Mouse (Mus musculus): Measurements from ENCODE around the gene P2rx1. TPM values are rescaled to one million over a fixed set of nuclear protein-coding genes. Genes with fewer than 3 reads are reported as not detected.

Gene P2rx1
- total and polyA plus RNA-seq, 3 experiments = 0.21 to 0.86 (median 0.76) TPM

GRCm38 (mm10) chr11:73048030-73048876 is 49.4 kb downstream of the P2rx1 start:
- Histone ChIP-seq H3K79me2 (replicated peaks; ENCODE audit: control insufficient read depth, insufficient read depth, low read length) (no peaks in the 10 kb centered on the region; the same call in 1 of the 2 replicates), H3K27me3 (ENCODE audit: control insufficient read depth, insufficient read depth, low read length) (no peaks in the 10 kb centered on the region), H3K4me3 (peak overlapping the region; percentile 73), H3K27ac (peak overlapping the region; percentile 97), H3K36me3 (ENCODE audit: control insufficient read depth, insufficient read depth, low read length) (peaks cover 9% of the 10 kb centered on the region), H3K9ac (ENCODE audit: low read depth, low read length) (peak overlapping the region; percentile 95), H3K4me1 (ENCODE audit: control insufficient read depth, insufficient read depth, low read length) (peaks cover 6% of the 10 kb centered on the region; the same call in 1 of the 2 replicates)
- intact Hi-C loops (cut with DNase I) = loop anchor here (1.0 to 5.0 kb wide), 2 partner anchors 42 to 121 kb away; no protein-coding TSS in a partner anchor
- no peak for DNase-seq
- no peak for TF ChIP-seq CTCF (IDR thresholded peaks at IDR 0.05)
- TF ChIP-seq POLR2A (IDR thresholded peaks at IDR 0.05; ENCODE audit: insufficient read depth, low read depth, low read length) = no peak
- no peak for TF ChIP-seq EP300 (IDR thresholded peaks at IDR 0.05; ENCODE audit: insufficient read depth, low read depth, low read length)
- WGBS = 2% methylated on average over 55 of the region's 55 CpGs

- Histone ChIP-seq H3K4me3 (no peak overlapping the region), H3K27ac (no peak overlapping the region; the same call in 1 of the 2 replicates), H3K79me2 (replicated peaks; ENCODE audit: control insufficient read depth, insufficient read depth, low read length) (peaks cover 2% of the 10 kb centered on the region), H3K27me3 (ENCODE audit: control insufficient read depth, insufficient read depth, low read length) (no peaks in the 10 kb centered on the region), H3K9ac (ENCODE audit: low read depth, low read length) (no peak overlapping the region), H3K36me3 (ENCODE audit: control insufficient read depth, insufficient read depth, low read length) (peaks cover 11% of the 10 kb centered on the region), H3K4me1 (ENCODE audit: control insufficient read depth, insufficient read depth, low read length) (peaks cover 6% of the 10 kb centered on the region; the same call in 1 of the 2 replicates)
- intact Hi-C loops (cut with DNase I) = loop anchor here (5.0 kb wide), 1 partner anchor 122 kb away; no protein-coding TSS in a partner anchor
- TF ChIP-seq EP300 (IDR thresholded peaks at IDR 0.05; ENCODE audit: insufficient read depth, low read depth, low read length) = 0 out of 2 replicates have a peak, but pooled peaks have one; percentile 36
- peak; percentile 96 for TF ChIP-seq CTCF (IDR thresholded peaks at IDR 0.05)
- TF ChIP-seq POLR2A (IDR thresholded peaks at IDR 0.05; ENCODE audit: insufficient read depth, low read depth, low read length) = no peak
- DNase-seq = peak; percentile 66 to 83
- WGBS = 3% methylated on average over 4 of the region's 4 CpGs
These were observed 50.4 kb downstream of the P2rx1 start for GRCm38 (mm10) chr11:73049335-73049734.

GRCm38 (mm10) chr11:73052795-73053194 is 53.9 kb downstream of the P2rx1 start:
- Histone ChIP-seq H3K27me3 (ENCODE audit: control insufficient read depth, insufficient read depth, low read length) (no peaks in the 10 kb centered on the region), H3K79me2 (replicated peaks; ENCODE audit: control insufficient read depth, insufficient read depth, low read length) (peaks cover 2% of the 10 kb centered on the region), H3K27ac (no peak overlapping the region), H3K4me1 (ENCODE audit: control insufficient read depth, insufficient read depth, low read length) (peaks cover 6% of the 10 kb centered on the region; the same call in 1 of the 2 replicates), H3K9ac (ENCODE audit: low read depth, low read length) (no peak overlapping the region), H3K36me3 (ENCODE audit: control insufficient read depth, insufficient read depth, low read length) (peaks cover 11% of the 10 kb centered on the region), H3K4me3 (no peak overlapping the region)
- TF ChIP-seq EP300 (IDR thresholded peaks at IDR 0.05; ENCODE audit: insufficient read depth, low read depth, low read length) = no peak
- DNase-seq = no peak
- 89% methylated on average over 1 of the region's 1 CpGs for WGBS
- intact Hi-C loops (cut with DNase I) = no loop called here

DNA sequence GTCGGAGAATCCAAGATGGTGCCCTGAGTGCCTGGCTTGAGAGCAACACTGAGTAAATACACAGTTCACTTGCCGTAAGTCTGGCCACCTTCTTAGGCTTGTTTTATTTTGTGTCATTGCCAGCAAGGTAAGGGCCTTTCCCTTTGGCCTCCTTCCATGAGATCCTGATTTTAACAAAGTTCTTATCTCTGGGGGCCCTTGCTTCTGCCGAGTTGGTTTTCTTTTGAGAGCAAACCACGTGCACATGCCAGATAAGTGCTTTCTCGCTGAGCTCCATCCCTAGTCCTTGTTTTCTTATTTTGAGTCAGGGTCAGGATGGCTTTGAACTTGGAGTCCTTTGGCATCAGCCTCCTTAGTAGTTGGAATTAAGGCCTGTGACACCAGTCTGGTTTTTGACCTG is 58.8 kb downstream of the P2rx1 start:
- Histone ChIP-seq H3K9ac (ENCODE audit: low read depth, low read length) (no peak overlapping the region), H3K27ac (no peak overlapping the region), H3K4me1 (ENCODE audit: control insufficient read depth, insufficient read depth, low read length) (no peaks in the 10 kb centered on the region), H3K4me3 (no peak overlapping the region), H3K36me3 (ENCODE audit: control insufficient read depth, insufficient read depth, low read length) (peaks cover 3% of the 10 kb centered on the region), H3K27me3 (ENCODE audit: control insufficient read depth, insufficient read depth, low read length) (no peaks in the 10 kb centered on the region), H3K79me2 (replicated peaks; ENCODE audit: control insufficient read depth, insufficient read depth, low read length) (peaks cover 7% of the 10 kb centered on the region; the same call in 1 of the 2 replicates)
- no peak for DNase-seq
- WGBS = 49% methylated on average over 5 of the region's 5 CpGs
- intact Hi-C loops (cut with DNase I) = no loop called here
- TF ChIP-seq POLR2A (IDR thresholded peaks at IDR 0.05; ENCODE audit: insufficient read depth, low read depth, low read length) (no peak), CTCF (IDR thresholded peaks at IDR 0.05) (no peak), EP300 (IDR thresholded peaks at IDR 0.05; ENCODE audit: insufficient read depth, low read depth, low read length) (no peak)

DNA sequence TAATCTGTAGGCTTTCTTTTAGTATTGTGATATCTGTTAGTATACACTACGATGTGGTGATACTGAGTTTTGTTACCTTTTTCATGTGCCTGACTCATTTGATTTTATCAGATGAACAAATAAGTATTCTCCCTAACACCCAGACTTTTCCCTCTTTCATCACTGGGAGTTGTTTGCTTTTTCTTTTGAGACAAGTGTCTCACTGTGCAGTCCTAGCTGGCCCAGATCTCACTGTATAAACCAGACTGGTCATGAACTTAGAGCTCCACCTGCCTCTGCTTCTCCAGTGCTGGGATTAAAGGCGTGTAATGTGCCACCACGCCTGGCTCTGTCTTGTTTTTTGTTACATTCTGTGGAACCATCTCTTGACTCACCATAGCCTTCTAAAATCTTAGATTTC is 60.7 kb downstream of the P2rx1 start:
- H3K36me3 ChIP-seq (ENCODE audit: control insufficient read depth, insufficient read depth, low read length) = no peaks in the 10 kb centered on the region; the same call in none of the 2 replicates
- 92% methylated on average over 3 of the region's 3 CpGs for WGBS
- DNase-seq = no peak

GRCm38 (mm10) chr11:73061413-73061812 is 62.5 kb downstream of the P2rx1 start:
- Histone ChIP-seq H3K27ac (no peak overlapping the region), H3K27me3 (ENCODE audit: control insufficient read depth, insufficient read depth, low read length) (no peaks in the 10 kb centered on the region), H3K4me1 (ENCODE audit: control insufficient read depth, insufficient read depth, low read length) (no peaks in the 10 kb centered on the region), H3K79me2 (replicated peaks; ENCODE audit: control insufficient read depth, insufficient read depth, low read length) (peaks cover 5% of the 10 kb centered on the region; the same call in 1 of the 2 replicates), H3K4me3 (no peak overlapping the region), H3K36me3 (ENCODE audit: control insufficient read depth, insufficient read depth, low read length) (no peaks in the 10 kb centered on the region; the same call in 1 of the 2 replicates), H3K9ac (ENCODE audit: low read depth, low read length) (no peak overlapping the region)
- intact Hi-C loops (cut with DNase I) = no loop called here
- 59% methylated on average over 3 of the region's 3 CpGs for WGBS
- DNase-seq = no peak
- TF ChIP-seq CTCF (IDR thresholded peaks at IDR 0.05) = no peak
- no peak for TF ChIP-seq EP300 (IDR thresholded peaks at IDR 0.05; ENCODE audit: insufficient read depth, low read depth, low read length)
- no peak for TF ChIP-seq POLR2A (IDR thresholded peaks at IDR 0.05; ENCODE audit: insufficient read depth, low read depth, low read length)

More for the DNA sequence above, 60.7 kb downstream of the P2rx1 start:
- Histone ChIP-seq H3K4me3 (no peak overlapping the region), H3K27ac (no peak overlapping the region), H3K27me3 (ENCODE audit: control insufficient read depth, insufficient read depth, low read length) (no peaks in the 10 kb centered on the region), H3K9ac (ENCODE audit: low read depth, low read length) (no peak overlapping the region), H3K4me1 (ENCODE audit: control insufficient read depth, insufficient read depth, low read length) (no peaks in the 10 kb centered on the region), H3K79me2 (replicated peaks; ENCODE audit: control insufficient read depth, insufficient read depth, low read length) (peaks cover 5% of the 10 kb centered on the region; the same call in 1 of the 2 replicates)
- intact Hi-C loops (cut with DNase I) = no loop called here
- TF ChIP-seq EP300 (IDR thresholded peaks at IDR 0.05; ENCODE audit: insufficient read depth, low read depth, low read length) (no peak), POLR2A (IDR thresholded peaks at IDR 0.05; ENCODE audit: insufficient read depth, low read depth, low read length) (no peak), CTCF (IDR thresholded peaks at IDR 0.05) (no peak)

Small RNAs within 50 kb of the gene (microRNA-seq; reads per million reads assigned to microRNA genes)
- gene Gm44467 = 0 reads per million in 2 experiments

Other genes with a start within 250 kb of the P2rx1 start
- 10 to 100 TPM; 19.6 to 23.1 TPM for gene Cyb5d2, start 203.0 kb upstream of the P2rx1 start, total RNA-seq (2021)
- 10.7 and 16.7 TPM in 2 replicates for gene Cyb5d2, start 203.0 kb upstream of the P2rx1 start, polyA plus RNA-seq (2012; rRNA removed)
- 10 to 100 TPM; 17.4 to 17.5 TPM for gene Zzef1, start 202.9 kb upstream of the P2rx1 start, total RNA-seq (2021)
- 14.1 and 18.6 TPM in 2 replicates for gene Zzef1, start 202.9 kb upstream of the P2rx1 start, polyA plus RNA-seq (2012; rRNA removed)
- 10 to 100 TPM; 10.9 to 14.5 TPM for gene Atp2a3, start 37.9 kb upstream of the P2rx1 start, total RNA-seq (2021)
- 15.9 and 17.3 TPM in 2 replicates for gene Atp2a3, start 37.9 kb upstream of the P2rx1 start, polyA plus RNA-seq (2012; rRNA removed)
- 1 to 10 TPM in 1 of 2 experiments, under 1 TPM in 1; 0.63 to 1.2 TPM for gene Camkk1, start 19.9 kb downstream of the P2rx1 start, total RNA-seq (2021)
- gene Camkk1, start 19.9 kb downstream of the P2rx1 start, polyA plus RNA-seq (2012; rRNA removed) = 1.7 and 1.8 TPM in 2 replicates
- 1 to 10 TPM; 5.6 to 5.7 TPM for gene Ncbp3, start 48.7 kb downstream of the P2rx1 start, total RNA-seq (2021)
- 2.0 and 4.2 TPM in 2 replicates for gene Ncbp3, start 48.7 kb downstream of the P2rx1 start, polyA plus RNA-seq (2012; rRNA removed)
- under 1 TPM; 0.14 to 0.16 TPM for gene Itgae, start 91.5 kb downstream of the P2rx1 start, total RNA-seq (2021)
- 0.37 and 0.38 TPM in 2 replicates for gene Itgae, start 91.5 kb downstream of the P2rx1 start, polyA plus RNA-seq (2012; rRNA removed)
- under 1 TPM; 0.16 TPM for gene Haspin, start 139.2 kb downstream of the P2rx1 start, total RNA-seq (2021)
- 0.15 and 0.23 TPM in 2 replicates for gene Haspin, start 139.2 kb downstream of the P2rx1 start, polyA plus RNA-seq (2012; rRNA removed)
- gene P2rx5, start 161.3 kb downstream of the P2rx1 start, total RNA-seq (2021) = 10 to 100 TPM; 13.1 to 14.6 TPM
- gene P2rx5, start 161.3 kb downstream of the P2rx1 start, polyA plus RNA-seq (2012; rRNA removed) = 11.3 and 19.5 TPM in 2 replicates
- 10 to 100 TPM; 80.5 to 98.5 TPM for gene Emc6, start 177.9 kb downstream of the P2rx1 start, total RNA-seq (2021)
- gene Emc6, start 177.9 kb downstream of the P2rx1 start, polyA plus RNA-seq (2012; rRNA removed) = 50.5 and 54.3 TPM in 2 replicates
- 10 to 100 TPM; 45.0 to 48.5 TPM for gene Tax1bp3, start 178.0 kb downstream of the P2rx1 start, total RNA-seq (2021)
- 60.4 and 63.0 TPM in 2 replicates for gene Tax1bp3, start 178.0 kb downstream of the P2rx1 start, polyA plus RNA-seq (2012; rRNA removed)
- gene Ctns, start 199.9 kb downstream of the P2rx1 start, total RNA-seq (2021) = 10 to 100 TPM; 10.7 to 11.8 TPM
- gene Ctns, start 199.9 kb downstream of the P2rx1 start, polyA plus RNA-seq (2012; rRNA removed) = 12.7 and 15.4 TPM in 2 replicates
- gene Shpk, start 200.4 kb downstream of the P2rx1 start, total RNA-seq (2021) = 1 to 10 TPM in 1 of 2 experiments, under 1 TPM in 1; 0.97 to 1.1 TPM
- 2.2 and 2.8 TPM in 2 replicates for gene Shpk, start 200.4 kb downstream of the P2rx1 start, polyA plus RNA-seq (2012; rRNA removed)
- under 1 TPM; 0.08 to 0.11 TPM for gene Trpv1, start 235.2 kb downstream of the P2rx1 start, total RNA-seq (2021)
- gene Trpv1, start 235.2 kb downstream of the P2rx1 start, polyA plus RNA-seq (2012; rRNA removed) = 0.21 and 0.29 TPM in 2 replicates

Data from heart, adult 2 months (tissue).